Mouse (Mus musculus) MEL (cell line): ENCODE data around the gene C1qb. TPM values are rescaled to one million over a fixed set of nuclear protein-coding genes. Genes with fewer than 3 reads are reported as not detected.

Experiments used
- DNase-seq: peaks from one replicate; pipeline ENCODE4 v3.0.0; 2011; ENCODE audit warnings: low read depth, low spot score
- H3K27ac ChIP-seq: 2 replicates; pipeline ENCODE4 v1.5.1; 2012; ENCODE audit warnings: low read depth, mild to moderate bottlenecking, control low read depth, low read length, moderate library complexity; ENCODE audit not compliant: control insufficient read depth
- H3K27me3 ChIP-seq, 2 experiments: fragments of 150-350 bp in 1 of 2; sonication (generic) in 1 of 2; 2 replicates each; pipeline ENCODE4 v1.6.1; 2012; ENCODE audit warnings: low read length in 2 of 2, mild to moderate bottlenecking in 2 of 2, improper control_type of control experiment in 1 of 2, moderate library complexity in 1 of 2; ENCODE audit not compliant: insufficient read depth in 2 of 2, control insufficient read depth in 1 of 2
- H3K36me3 ChIP-seq, 2 experiments: 2 replicates each; pipeline ENCODE4 v1.6.1; 2012 to 2014; ENCODE audit warnings: low read length in 2 of 2, improper control_type of control experiment in 1 of 2, inconsistent platforms in 1 of 2, mild to moderate bottlenecking in 1 of 2; ENCODE audit not compliant: insufficient read depth in 2 of 2, control insufficient read depth in 1 of 2
- H3K4me1 ChIP-seq, 2 experiments: fragments of 150-350 bp in 1 of 2; sonication (generic) in 1 of 2; 2 replicates each; pipeline ENCODE4 v1.6.1; 2012; ENCODE audit warnings: low read length in 2 of 2, improper control_type of control experiment in 1 of 2, mild to moderate bottlenecking in 1 of 2; ENCODE audit not compliant: insufficient read depth in 2 of 2, control insufficient read depth in 1 of 2
- H3K4me3 ChIP-seq, 2 experiments: fragments of 150-350 bp in 1 of 2; sonication (generic) in 1 of 2; 2 replicates each; pipeline ENCODE4 v1.5.1; 2012; ENCODE audit warnings: low read depth in 2 of 2, low read length in 2 of 2, mild to moderate bottlenecking in 2 of 2, moderate library complexity in 2 of 2, control low read depth in 1 of 2, improper control_type of control experiment in 1 of 2; ENCODE audit not compliant: control insufficient read depth in 1 of 2, insufficient read depth in 1 of 2
- H3K79me2 ChIP-seq: 2 replicates; pipeline ENCODE4 v1.6.1; 2012; ENCODE audit warnings: mild to moderate bottlenecking, low read length, moderate library complexity; ENCODE audit not compliant: control insufficient read depth, poor library complexity, insufficient read depth
- H3K9ac ChIP-seq: 2 replicates; pipeline ENCODE4 v1.6.1; 2012; ENCODE audit warnings: low read depth, mild to moderate bottlenecking, control low read depth, low read length, moderate library complexity; ENCODE audit not compliant: control insufficient read depth, poor library complexity, severe bottlenecking
- H3K9me3 ChIP-seq: fragments of 150-350 bp; sonication (generic); replicated peaks from 2 replicates; pipeline ENCODE4 v1.6.1; 2012; ENCODE audit warnings: mild to moderate bottlenecking, low read length, improper control_type of control experiment, moderate library complexity; ENCODE audit not compliant: insufficient read depth
- CTCF ChIP-seq, 3 experiments: IDR thresholded peaks in 2 of 3; conservative IDR thresholded peaks in 1 of 3; 2 replicates each; pipeline ENCODE4 v1.5.1; 2011 to 2012; ENCODE audit warnings: low read length in 3 of 3, low read depth in 2 of 3, mild to moderate bottlenecking in 2 of 3, improper control_type of control experiment in 1 of 3, inconsistent platforms in 1 of 3, mixed read lengths in 1 of 3, moderate library complexity in 1 of 3; ENCODE audit not compliant: control insufficient read depth in 1 of 3, insufficient read depth in 1 of 3, poor library complexity in 1 of 3, severe bottlenecking in 1 of 3
- ELF1 ChIP-seq: IDR thresholded peaks from 2 replicates; pipeline ENCODE4 v1.6.1; 2014; ENCODE audit warnings: low read depth, mild to moderate bottlenecking, inconsistent platforms, low read length, improper control_type of control experiment, moderate library complexity
- EP300 ChIP-seq, 2 experiments: IDR thresholded peaks; 2 replicates each; pipeline ENCODE4 v1.6.1; 2011; ENCODE audit warnings: improper control_type of control experiment in 2 of 2, low read length in 2 of 2, low read depth in 1 of 2, mild to moderate bottlenecking in 1 of 2
- GABPA ChIP-seq: IDR thresholded peaks from 2 replicates; pipeline ENCODE4 v1.6.1; 2012; ENCODE audit warnings: low read depth, mild to moderate bottlenecking, inconsistent platforms, low read length, improper control_type of control experiment, moderate library complexity
- JUND ChIP-seq: IDR thresholded peaks from 2 replicates; pipeline ENCODE4 v1.6.1; 2011; ENCODE audit warnings: low read depth, mild to moderate bottlenecking, improper control_type of control experiment, low read length
- MXI1 ChIP-seq: IDR thresholded peaks from 2 replicates; pipeline ENCODE4 v1.6.1; 2011; ENCODE audit warnings: mild to moderate bottlenecking, low read depth, low read length, improper control_type of control experiment
- MYC ChIP-seq: IDR thresholded peaks from 2 replicates; pipeline ENCODE4 v1.6.1; 2011; ENCODE audit warnings: low read depth, mild to moderate bottlenecking, low read length, improper control_type of control experiment, moderate library complexity
- NELFE ChIP-seq: IDR thresholded peaks from 2 replicates; pipeline ENCODE4 v1.6.1; 2011; ENCODE audit warnings: low read depth, low read length, improper control_type of control experiment
- NRF1 ChIP-seq: IDR thresholded peaks from 2 replicates; pipeline ENCODE4 v1.6.1; 2014; ENCODE audit warnings: low read depth, mild to moderate bottlenecking, inconsistent platforms, low read length, improper control_type of control experiment, moderate library complexity; ENCODE audit not compliant: poor library complexity, insufficient read depth, severe bottlenecking
- POLR2A ChIP-seq, 2 experiments: IDR thresholded peaks; 2 replicates each; pipeline ENCODE4 v1.6.1; 2011 to 2012; ENCODE audit warnings: low read length in 2 of 2, mild to moderate bottlenecking in 2 of 2, control low read depth in 1 of 2, improper control_type of control experiment in 1 of 2, low read depth in 1 of 2, moderate library complexity in 1 of 2; ENCODE audit not compliant: control insufficient read depth in 1 of 2, insufficient read depth in 1 of 2, poor library complexity in 1 of 2
- POLR2AphosphoS5 ChIP-seq: IDR thresholded peaks from 2 replicates; pipeline ENCODE4 v1.6.1; 2012; ENCODE audit warnings: low read depth, borderline replicate concordance, mild to moderate bottlenecking, inconsistent platforms, low read length, moderate library complexity, mixed read lengths
- RAD21 ChIP-seq: IDR thresholded peaks from 2 replicates; pipeline ENCODE4 v1.6.1; 2011; ENCODE audit warnings: mild to moderate bottlenecking, low read depth, low read length, improper control_type of control experiment
- RCOR1 ChIP-seq: IDR thresholded peaks from 2 replicates; pipeline ENCODE4 v1.6.1; 2012; ENCODE audit warnings: low read depth, mild to moderate bottlenecking, inconsistent platforms, low read length, improper control_type of control experiment
- SIN3A ChIP-seq: IDR thresholded peaks from 2 replicates; pipeline ENCODE4 v1.6.1; 2012; ENCODE audit warnings: low read length, improper control_type of control experiment, inconsistent platforms
- SMC3 ChIP-seq: IDR thresholded peaks from 2 replicates; pipeline ENCODE4 v1.6.1; 2011; ENCODE audit warnings: low read depth, low read length, improper control_type of control experiment
- TBP ChIP-seq: IDR thresholded peaks from 2 replicates; pipeline ENCODE4 v1.8.0; 2011; ENCODE audit warnings: low read depth, low read length, improper control_type of control experiment
- TCF12 ChIP-seq: IDR thresholded peaks from 2 replicates; pipeline ENCODE4 v1.6.1; 2014; ENCODE audit warnings: low read depth, mild to moderate bottlenecking, inconsistent platforms, low read length, improper control_type of control experiment, moderate library complexity
- USF1 ChIP-seq: IDR thresholded peaks from 2 replicates; pipeline ENCODE4 v1.6.1; 2014; ENCODE audit warnings: low read depth, mild to moderate bottlenecking, inconsistent platforms, low read length, improper control_type of control experiment, moderate library complexity
- USF2 ChIP-seq, 2 experiments: IDR thresholded peaks; 2 replicates each; pipeline ENCODE4 v1.6.1; 2011 to 2012; ENCODE audit warnings: improper control_type of control experiment in 2 of 2, low read length in 2 of 2, borderline replicate concordance in 1 of 2, inconsistent platforms in 1 of 2, low read depth in 1 of 2, mild to moderate bottlenecking in 1 of 2; ENCODE audit not compliant: insufficient read depth in 1 of 2
- ZC3H11A ChIP-seq: IDR thresholded peaks from 2 replicates; pipeline ENCODE4 v1.6.1; 2012; ENCODE audit warnings: low read depth, mild to moderate bottlenecking, inconsistent platforms, low read length, improper control_type of control experiment
- ZMIZ1 ChIP-seq: IDR thresholded peaks from 2 replicates; pipeline ENCODE4 v1.6.1; 2012; ENCODE audit warnings: low read depth, mild to moderate bottlenecking, inconsistent platforms, low read length, improper control_type of control experiment, moderate library complexity
- polyA plus RNA-seq, 2 experiments: library from polyadenylated mRNA; stranded (reverse) in 1 of 2; unstranded in 1 of 2; fragments of >175 nt in 1 of 2; fragments of >200 nt in 1 of 2; gene quantifications; 2 replicates each; pipeline versions ENCODE4 v1.2.1 to v1.2.4; 2012; ENCODE audit warnings: low replicate concordance in 2 of 2, low read depth in 1 of 2; ENCODE audit not compliant: insufficient read length in 2 of 2, insufficient read depth in 1 of 2, missing spikeins in 1 of 2
- total RNA-seq: library from RNA; depleted of rRNA; stranded (reverse); fragments of 300-350 nt; gene quantifications from 2 replicates; pipeline ENCODE4 v1.2.3, GENCODE M21; 2012

The C1qb gene
- total and polyA plus RNA-seq, 3 experiments: not detected

DNA sequence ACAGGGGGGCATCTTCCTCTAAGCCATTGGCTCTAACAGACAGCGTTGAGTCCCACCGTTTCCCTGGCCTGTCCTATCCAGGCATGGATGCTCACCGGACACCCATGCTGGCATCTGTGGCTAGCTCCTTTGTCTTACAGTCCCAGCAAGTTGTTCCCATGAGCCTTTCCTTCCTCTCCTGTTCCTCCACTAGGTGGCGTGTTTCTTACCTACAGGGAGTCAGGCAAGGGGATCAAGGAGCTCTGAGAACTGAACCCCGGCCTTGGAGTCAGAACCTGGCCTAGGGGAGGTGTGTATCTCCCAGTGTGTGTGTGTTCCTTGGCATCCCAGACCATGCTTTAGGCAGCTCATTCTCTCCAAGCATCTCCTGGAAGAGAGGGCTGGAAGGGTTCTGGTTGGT, 42.9 kb upstream of the C1qb start:
- peak; percentile 82 for DNase-seq
- Histone ChIP-seq H3K27ac (no peak overlapping the region), H3K36me3 (no peaks in the 10 kb centered on the region; a peak in 1 of 4 replicates), H3K4me1 (peaks cover 0 to 14% of the 10 kb centered on the region in 2 experiments; a peak in 2 of 4 replicates), H3K9ac (no peak overlapping the region), H3K9me3 (no peaks in the 10 kb centered on the region), H3K4me3 (no peak overlapping the region), H3K79me2 (no peaks in the 10 kb centered on the region), H3K27me3 (no peaks in the 10 kb centered on the region)
- TF ChIP-seq TCF12 (no peak), ZC3H11A (peak; percentile 46), EP300 (IDR thresholded peaks at IDR 0.05; ENCODE audit: low read depth in 1 of 2, low read length in 2 of 2) (no peak), USF1 (no peak), RCOR1 (no peak), POLR2A (IDR thresholded peaks at IDR 0.05; ENCODE audit: control insufficient read depth in 1 of 2, insufficient read depth in 1 of 2, low read depth in 1 of 2, low read length in 2 of 2, poor library complexity in 1 of 2) (no peak), GABPA (no peak), POLR2AphosphoS5 (no peak), JUND (no peak), CTCF (IDR thresholded peaks at IDR 0.05 in 2 of 3, conservative IDR thresholded peaks at IDR 0.05 in 1 of 3; ENCODE audit: control insufficient read depth in 1 of 3, insufficient read depth in 1 of 3, low read depth in 2 of 3, low read length in 3 of 3, poor library complexity in 1 of 3, severe bottlenecking in 1 of 3) (peak; percentile 57 to 70 (median 67)), SMC3 (peak; percentile 85), MXI1 (no peak), RAD21 (peak; percentile 42)

DNA sequence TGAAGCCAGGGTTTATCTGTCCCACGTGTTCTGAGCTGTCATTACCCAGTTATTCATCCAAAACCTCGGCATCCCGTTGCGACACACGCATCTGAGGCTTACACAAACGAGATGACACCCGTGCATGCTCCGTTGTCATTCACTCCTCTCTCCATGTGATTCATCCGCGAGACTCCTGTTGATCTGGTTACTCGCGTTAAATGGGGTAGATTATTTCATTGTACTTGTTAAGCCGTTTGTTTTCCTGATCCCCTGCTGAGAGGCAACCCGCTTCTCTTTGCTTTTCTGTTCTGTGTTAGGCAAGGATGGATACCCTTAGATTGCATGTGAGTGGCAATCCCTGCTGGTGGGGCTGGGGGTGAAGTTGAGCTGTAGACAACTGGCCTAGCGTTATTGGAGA, 39.8 kb upstream of the C1qb start:
- no peak overlapping the region for H3K27ac ChIP-seq
- no peaks in the 10 kb centered on the region for H3K27me3 ChIP-seq
- DNase-seq: no peak
- H3K79me2 ChIP-seq: no peaks in the 10 kb centered on the region
- H3K9me3 ChIP-seq: no peaks in the 10 kb centered on the region
- H3K9ac ChIP-seq: no peak overlapping the region
- TF ChIP-seq NELFE: no peak
- no peak for TF ChIP-seq USF2 (IDR thresholded peaks at IDR 0.05; ENCODE audit: borderline replicate concordance in 1 of 2, insufficient read depth in 1 of 2, low read depth in 1 of 2, low read length in 2 of 2)
- no peak for TF ChIP-seq SIN3A
- no peak for TF ChIP-seq POLR2AphosphoS5
- TF ChIP-seq TCF12: no peak
- TF ChIP-seq SMC3: no peak
- TF ChIP-seq TBP: no peak
- TF ChIP-seq MYC: no peak
- TF ChIP-seq ZMIZ1: no peak
- no peak for TF ChIP-seq NRF1
- TF ChIP-seq JUND: no peak
- TF ChIP-seq EP300 (IDR thresholded peaks at IDR 0.05; ENCODE audit: low read depth in 1 of 2, low read length in 2 of 2): no peak
- no peak for TF ChIP-seq CTCF (IDR thresholded peaks at IDR 0.05 in 2 of 3, conservative IDR thresholded peaks at IDR 0.05 in 1 of 3; ENCODE audit: control insufficient read depth in 1 of 3, insufficient read depth in 1 of 3, low read depth in 2 of 3, low read length in 3 of 3, poor library complexity in 1 of 3, severe bottlenecking in 1 of 3)
- TF ChIP-seq ELF1: no peak
- H3K4me3 ChIP-seq: no peak overlapping the region
- H3K36me3 ChIP-seq: no peaks in the 10 kb centered on the region; a peak in 1 of 4 replicates
- peaks cover 0 to 13% of the 10 kb centered on the region in 2 experiments; a peak in 2 of 4 replicates for H3K4me1 ChIP-seq
